Mouse (Mus musculus) MEL (cell line): ENCODE data around the gene Dock1.

Experiments used
- CTCF ChIP-seq, 3 experiments: IDR thresholded peaks in 2 of 3; conservative IDR thresholded peaks in 1 of 3; 2 replicates each; pipeline ENCODE4 v1.5.1; 2011 to 2012; ENCODE audit warnings: low read length in 3 of 3, low read depth in 2 of 3, mild to moderate bottlenecking in 2 of 3, improper control_type of control experiment in 1 of 3, inconsistent platforms in 1 of 3, mixed read lengths in 1 of 3, moderate library complexity in 1 of 3; ENCODE audit not compliant: control insufficient read depth in 1 of 3, insufficient read depth in 1 of 3, poor library complexity in 1 of 3, severe bottlenecking in 1 of 3
- ETS1 ChIP-seq: IDR thresholded peaks from 2 replicates; pipeline ENCODE4 v1.6.1; 2012; ENCODE audit warnings: low read depth, mild to moderate bottlenecking, inconsistent platforms, low read length, improper control_type of control experiment, moderate library complexity
- POLR2A ChIP-seq, 2 experiments: IDR thresholded peaks; 2 replicates each; pipeline ENCODE4 v1.6.1; 2011 to 2012; ENCODE audit warnings: low read length in 2 of 2, mild to moderate bottlenecking in 2 of 2, control low read depth in 1 of 2, improper control_type of control experiment in 1 of 2, low read depth in 1 of 2, moderate library complexity in 1 of 2; ENCODE audit not compliant: control insufficient read depth in 1 of 2, insufficient read depth in 1 of 2, poor library complexity in 1 of 2
- TAL1 ChIP-seq: IDR thresholded peaks from 2 replicates; pipeline ENCODE4 v1.6.1; 2012; ENCODE audit warnings: mild to moderate bottlenecking, inconsistent platforms, low read length, moderate library complexity, mixed read lengths
- TCF12 ChIP-seq: IDR thresholded peaks from 2 replicates; pipeline ENCODE4 v1.6.1; 2014; ENCODE audit warnings: low read depth, mild to moderate bottlenecking, inconsistent platforms, low read length, improper control_type of control experiment, moderate library complexity
- ZNF384 ChIP-seq: IDR thresholded peaks from 2 replicates; pipeline ENCODE4 v1.6.1; 2012; ENCODE audit warnings: low read depth, mild to moderate bottlenecking, inconsistent platforms, low read length, improper control_type of control experiment

- TF ChIP-seq ETS1 (no peak), POLR2A (IDR thresholded peaks at IDR 0.05; ENCODE audit: control insufficient read depth in 1 of 2, insufficient read depth in 1 of 2, low read depth in 1 of 2, low read length in 2 of 2, poor library complexity in 1 of 2) (no peak), ZNF384 (no peak), CTCF (IDR thresholded peaks at IDR 0.05 in 2 of 3, conservative IDR thresholded peaks at IDR 0.05 in 1 of 3; ENCODE audit: control insufficient read depth in 1 of 3, insufficient read depth in 1 of 3, low read depth in 2 of 3, low read length in 3 of 3, poor library complexity in 1 of 3, severe bottlenecking in 1 of 3) (no peak), TAL1 (no peak), TCF12 (no peak)
These were observed 20.1 kb upstream of the Dock1 start for GRCm38 (mm10) chr7:134650246-134650830.
